Comparison of ENCODE assay signal across 29 mouse cellular contexts in genomic region chr3:98260534-98260933, GRCm38 (mm10). TPM values are rescaled to one million over a fixed set of nuclear protein-coding genes. Genes with fewer than 3 reads are reported as not detected.
DNase-seq lines count a peak whose midpoint lies in the region; ATAC-seq and TF ChIP-seq lines count a peak whose summit lies in the region.
"Had no signal": no experiment of that assay in that cellular context is flagged by ENCODE, and none has a peak within 500 bp of the region (broad histone marks: within the 10 kb centered on the region; RNA-seq: fewer than 3 reads in every experiment).

No protein-coding gene starts in this region.

- H3K27ac ChIP-seq in liver, postnatal 0 days (ENCODE audit: low read depth), result 0 out of 2 replicates have a peak overlapping the region, but pooled peaks have one; percentile 89
- H3K27ac ChIP-seq in liver, embryonic 12.5 days, result no peak overlapping the region
- no peak overlapping the region for H3K27ac ChIP-seq in hindbrain, embryonic 11.5 days (ENCODE audit: low read depth, low read length)
- H3K27ac ChIP-seq: embryonic facial prominence, embryonic 12.5 days; heart, embryonic 13.5 days; hindbrain, embryonic 12.5 days; hindbrain, embryonic 15.5 days had no signal

- peaks cover 17% of the 10 kb centered on the region for H3K4me1 ChIP-seq in liver, postnatal 0 days (ENCODE audit: insufficient read depth)
- peaks cover 20% of the 10 kb centered on the region for H3K4me1 ChIP-seq in liver, embryonic 12.5 days
- no peaks in the 10 kb centered on the region for H3K4me1 ChIP-seq in hindbrain, embryonic 11.5 days (replicated peaks; ENCODE audit: control insufficient read depth, insufficient read depth, low read length)
- H3K4me1 ChIP-seq: embryonic facial prominence, embryonic 12.5 days; hindbrain, embryonic 12.5 days; hindbrain, embryonic 15.5 days had no signal

- no peak overlapping the region for H3K4me2 ChIP-seq in liver, postnatal 0 days (ENCODE audit: low read depth, low read length)
- no peak overlapping the region for H3K4me2 ChIP-seq in liver, embryonic 12.5 days
- H3K4me2 ChIP-seq in hindbrain, embryonic 11.5 days (replicated peaks; ENCODE audit: low read depth, low read length), result no peak overlapping the region
- H3K4me2 ChIP-seq: embryonic facial prominence, embryonic 12.5 days; embryonic facial prominence, embryonic 15.5 days; heart, embryonic 13.5 days; hindbrain, embryonic 12.5 days; hindbrain, embryonic 15.5 days had no signal

- ATAC-seq in liver, postnatal 0 days, result no peak
- ATAC-seq in liver, embryonic 12.5 days, result no peak
- ATAC-seq in hindbrain, embryonic 11.5 days (ENCODE audit: low FRiP score), result no peak
- ATAC-seq: CD4-positive, CD25-positive, alpha-beta regulatory T cell, adult 4 months; forebrain, embryonic 14.5 days; forebrain, postnatal 0 days had no signal

- TF ChIP-seq EP300 in liver, postnatal 0 days (IDR thresholded peaks at IDR 0.05; ENCODE audit: low read depth), result no peak

- no peak overlapping the region for H3K9ac ChIP-seq in liver, postnatal 0 days (replicated peaks)
- H3K9ac ChIP-seq in liver, embryonic 12.5 days, result no peak overlapping the region
- H3K9ac ChIP-seq in hindbrain, embryonic 11.5 days (ENCODE audit: low read depth, low read length), result no peak overlapping the region
- H3K9ac ChIP-seq: embryonic facial prominence, embryonic 12.5 days; embryonic facial prominence, embryonic 15.5 days; forebrain, postnatal 0 days; heart, embryonic 13.5 days; hindbrain, embryonic 12.5 days; hindbrain, embryonic 15.5 days had no signal

- H3K27me3 ChIP-seq in liver, postnatal 0 days (ENCODE audit: insufficient read depth, low read length), result no peaks in the 10 kb centered on the region
- no peaks in the 10 kb centered on the region for H3K27me3 ChIP-seq in liver, embryonic 12.5 days (replicated peaks)
- no peaks in the 10 kb centered on the region for H3K27me3 ChIP-seq in hindbrain, embryonic 11.5 days (ENCODE audit: control insufficient read depth, insufficient read depth, low read length)
- H3K27me3 ChIP-seq: embryonic facial prominence, embryonic 12.5 days; embryonic facial prominence, embryonic 15.5 days; heart, embryonic 13.5 days; hindbrain, embryonic 12.5 days; hindbrain, embryonic 15.5 days had no signal

- H3K36me3 ChIP-seq in liver, postnatal 0 days (replicated peaks; ENCODE audit: insufficient read depth, low read length), result no peaks in the 10 kb centered on the region
- no peaks in the 10 kb centered on the region for H3K36me3 ChIP-seq in liver, embryonic 12.5 days
- H3K36me3 ChIP-seq in hindbrain, embryonic 11.5 days (ENCODE audit: control insufficient read depth, insufficient read depth, low read length), result no peaks in the 10 kb centered on the region
- H3K36me3 ChIP-seq: embryonic facial prominence, embryonic 12.5 days; embryonic facial prominence, embryonic 15.5 days; heart, embryonic 13.5 days; hindbrain, embryonic 12.5 days; hindbrain, embryonic 15.5 days had no signal

- no peak for TF ChIP-seq CTCF in liver, postnatal 0 days (IDR thresholded peaks at IDR 0.05; ENCODE audit: low read depth)

- H3K9me3 ChIP-seq in liver, postnatal 0 days (ENCODE audit: low read length), result no peaks in the 10 kb centered on the region
- no peaks in the 10 kb centered on the region for H3K9me3 ChIP-seq in liver, embryonic 12.5 days (replicated peaks)
- H3K9me3 ChIP-seq in hindbrain, embryonic 11.5 days (ENCODE audit: control insufficient read depth, low read length), result no peaks in the 10 kb centered on the region
- H3K9me3 ChIP-seq: embryonic facial prominence, embryonic 12.5 days; embryonic facial prominence, embryonic 15.5 days; heart, embryonic 13.5 days; hindbrain, embryonic 12.5 days; hindbrain, embryonic 15.5 days had no signal

- H3K4me3 ChIP-seq in liver, postnatal 0 days (ENCODE audit: low read depth, low read length), result no peak overlapping the region
- H3K4me3 ChIP-seq in liver, embryonic 12.5 days, result no peak overlapping the region
- H3K4me3 ChIP-seq in hindbrain, embryonic 11.5 days (ENCODE audit: low read depth, low read length), result no peak overlapping the region
- H3K4me3 ChIP-seq: embryonic facial prominence, embryonic 12.5 days; embryonic facial prominence, embryonic 15.5 days; gastrocnemius, adult 2 months; heart, embryonic 13.5 days; hindbrain, embryonic 12.5 days; hindbrain, embryonic 15.5 days had no signal

- WGBS in liver, postnatal 0 days (ENCODE audit: insufficient replicate concordance), result 74% methylated on average over 3 of the region's 3 CpGs
- 69% methylated on average over 3 of the region's 3 CpGs for WGBS in liver, embryonic 12.5 days (ENCODE audit: insufficient replicate concordance)
- WGBS in hindbrain, embryonic 11.5 days, result 83% methylated on average over 3 of the region's 3 CpGs

- DNase-seq in kidney, adult 11 months, result peak; percentile 31
- no peak for DNase-seq in kidney, postnatal 10 days
- peak; percentile 55 for DNase-seq in kidney, adult 9 months
- DNase-seq in kidney, postnatal 4 days, result no peak
- DNase-seq in liver, postnatal 0 days, result no peak
- no peak for DNase-seq in hindbrain, embryonic 11.5 days (ENCODE audit: low spot score)
- DNase-seq: adrenal gland, adult 2 months; adrenal gland, postnatal 14 days; cerebellum, adult 11 months; cerebellum, adult 2 months; cerebellum, adult 9-11 months; forebrain, postnatal 0 days; gastrocnemius, adult 2 months; gastrocnemius, postnatal 14 days; heart, adult 18-20 months; heart, postnatal 14 days; heart, postnatal 4 days had no signal

RNA-seq across cellular contexts. Expression of gene Hmgcs2, which starts 19.7 kb away (rescaled TPM):
- polyA plus RNA-seq in liver, postnatal 0 days (2015; fragmentation: Nextera tagmentation; extraction: Ambion mirVana), result 1,492 and 1,631 TPM in 2 replicates
- 24.7 and 26.9 TPM in 2 replicates for polyA plus RNA-seq in liver, embryonic 12.5 days (2016; fragmentation: Nextera tagmentation; extraction: Ambion mirVana)
- polyA plus RNA-seq in hindbrain, embryonic 11.5 days (2014; fragmentation: Nextera tagmentation; extraction: Ambion mirVana), result 2.9 and 5.2 TPM in 2 replicates
- polyA plus RNA-seq: CD4-positive, CD25-positive, alpha-beta regulatory T cell, adult 4 months had no signal

RNA-seq across cellular contexts. Expression of gene Reg4, which starts 38.6 kb away (rescaled TPM):
- polyA plus RNA-seq in liver, postnatal 0 days (2015; fragmentation: Nextera tagmentation; extraction: Ambion mirVana), result not detected in 2 replicates
- polyA plus RNA-seq in liver, embryonic 12.5 days (2016; fragmentation: Nextera tagmentation; extraction: Ambion mirVana), result not detected in 2 replicates
- not detected in 2 replicates for polyA plus RNA-seq in hindbrain, embryonic 11.5 days (2014; fragmentation: Nextera tagmentation; extraction: Ambion mirVana)
- polyA plus RNA-seq: adrenal gland, adult 2 months; C2C12; CD4-positive, CD25-positive, alpha-beta regulatory T cell, adult 4 months; cerebellum, adult 2 months; embryonic facial prominence, embryonic 12.5 days; embryonic facial prominence, embryonic 15.5 days; forebrain, embryonic 11.5 days; forebrain, embryonic 14.5 days; forebrain, postnatal 0 days; frontal cortex, adult 2 months; heart, embryonic 13.5 days; heart, embryonic 16.5 days; hindbrain, embryonic 12.5 days; hindbrain, embryonic 15.5 days had no signal

Comparison
In these comparisons a context has a peak if more than half of its experiments do, and no peak if none do; other contexts are left out.
1. DNase-seq: peak in kidney, adult 11 months (single experiment) and kidney, adult 9 months (single experiment); none in kidney, postnatal 10 days (single experiment), kidney, postnatal 4 days (0 of 2), liver, postnatal 0 days (single experiment) and hindbrain, embryonic 11.5 days (single experiment).
2. RNA of gene Hmgcs2, which starts 19.7 kb away (polyA plus RNA-seq): 1,492 to 1,631 TPM in liver, postnatal 0 days; 24.7 to 26.9 TPM in liver, embryonic 12.5 days and 2.9 to 5.2 TPM in hindbrain, embryonic 11.5 days; every median in the first group is over 10 times any median in the second.